Mouse (Mus musculus) forebrain, postnatal 0 days (tissue): Measurements from ENCODE around the gene Nup98. TPM values are rescaled to one million over a fixed set of nuclear protein-coding genes. Genes with fewer than 3 reads are reported as not detected.

Experiments
- ATAC-seq: fragments of 200-750 bp; cut with Nextera tagmentation; 2 replicates; pipeline ENCODE4 v1.8.0; 2017; ENCODE audit warnings: mild to moderate bottlenecking, moderate library complexity
- DNase-seq: peaks from one replicate; pipeline ENCODE4 v3.0.0-alpha.2; 2015
- H3K27ac ChIP-seq: fragments of 300-500 bp; sonication (generic); 2 replicates; pipeline ENCODE4 v1.5.1; 2014; ENCODE audit warnings: low read depth, mild to moderate bottlenecking, antibody characterized with exemption, low read length, moderate library complexity, mixed read lengths
- H3K27me3 ChIP-seq: fragments of 300-500 bp; sonication (generic); 2 replicates; pipeline ENCODE4 v1.6.1; 2014; ENCODE audit warnings: mild to moderate bottlenecking, low read length, mixed read lengths; ENCODE audit not compliant: insufficient read depth
- H3K36me3 ChIP-seq: fragments of 300-500 bp; sonication (generic); 2 replicates; pipeline ENCODE4 v1.6.1; 2014; ENCODE audit warnings: mild to moderate bottlenecking, moderate library complexity; ENCODE audit not compliant: insufficient read depth
- H3K4me1 ChIP-seq: fragments of 300-500 bp; sonication (generic); 2 replicates; pipeline ENCODE4 v1.6.1; 2014; ENCODE audit warnings: antibody characterized with exemption; ENCODE audit not compliant: insufficient read depth
- H3K4me2 ChIP-seq: fragments of 300-500 bp; sonication (generic); 2 replicates; pipeline ENCODE4 v1.6.1; 2014; ENCODE audit warnings: low read depth, mild to moderate bottlenecking, moderate library complexity
- H3K4me3 ChIP-seq: fragments of 300-500 bp; sonication (generic); 2 replicates; pipeline ENCODE4 v1.5.1; 2014; ENCODE audit warnings: low read depth, low read length, mixed read lengths
- H3K9ac ChIP-seq: fragments of 300-500 bp; sonication (generic); 2 replicates; pipeline ENCODE4 v1.6.1; 2014; ENCODE audit warnings: mild to moderate bottlenecking
- H3K9me3 ChIP-seq: fragments of 300-500 bp; sonication (generic); 2 replicates; pipeline ENCODE4 v1.6.1; 2016; ENCODE audit warnings: low read length
- CTCF ChIP-seq: sonication (generic); IDR thresholded peaks from 2 replicates; pipeline ENCODE4 v1.5.1; 2016; ENCODE audit warnings: antibody characterized with exemption, control low read depth, low read depth
- WGBS: fragments of 180-500 bp; shearing (Covaris S2); extraction: QIAGEN DNeasy Blood & Tissue Kit; methylation state at CpG from one replicate; pipeline ENCODE4 v1.1.7; 2014; 5-methylcytosine and 5-hydroxymethylcytosine counted together
- polyA plus RNA-seq: library from polyadenylated mRNA; unstranded; fragments of >200 nt; fragmentation: Nextera tagmentation; extraction: Ambion mirVana; gene quantifications from 2 replicates; pipeline ENCODE4 v1.2.1, GENCODE M21; 2015
- total RNA-seq: library from RNA; depleted of rRNA; stranded (reverse); fragments of >200 nt; gene quantifications from 2 replicates; pipeline ENCODE4 v1.2.3, GENCODE M21; 2014

The Nup98 gene
- total and polyA plus RNA-seq, 2 experiments from 2014 or later = 9.5 to 40.9 TPM

GRCm38 (mm10) chr7:102249896-102250630 is 40.1 kb upstream of the Nup98 start:
- Histone ChIP-seq H3K4me1 (peaks cover 4% of the 10 kb centered on the region; the same call in 1 of the 2 replicates), H3K27ac (peak overlapping the region; percentile 78), H3K4me2 (peak overlapping the region; percentile 92), H3K9me3 (no peaks in the 10 kb centered on the region), H3K4me3 (peak overlapping the region; percentile 67), H3K9ac (peak overlapping the region; percentile 71), H3K36me3 (no peaks in the 10 kb centered on the region), H3K27me3 (no peaks in the 10 kb centered on the region)
- under 1% methylated on average over 27 of the region's 49 CpGs for WGBS
- DNase-seq (peak; percentile 65), ATAC-seq (peak; percentile 66)
- TF ChIP-seq CTCF = no peak

GRCm38 (mm10) chr7:102249531-102249895 is 39.5 kb upstream of the Nup98 start:
- under 1% methylated on average over 23 of the region's 23 CpGs for WGBS
- DNase-seq (peak; percentile 17), ATAC-seq (peak; percentile 42)
- no peak for TF ChIP-seq CTCF
- Histone ChIP-seq H3K4me2 (peak overlapping the region; percentile 92), H3K27ac (peak overlapping the region; percentile 78; the same call in 1 of the 2 replicates), H3K36me3 (no peaks in the 10 kb centered on the region), H3K27me3 (no peaks in the 10 kb centered on the region), H3K4me3 (peak overlapping the region; percentile 67), H3K4me1 (peaks cover 4% of the 10 kb centered on the region; the same call in 1 of the 2 replicates), H3K9me3 (no peaks in the 10 kb centered on the region), H3K9ac (peak overlapping the region; percentile 71)

GRCm38 (mm10) chr7:102248691-102249404 is 38.9 kb upstream of the Nup98 start:
- ATAC-seq = no peak
- Histone ChIP-seq H3K4me3 (peak overlapping the region; percentile 67), H3K9me3 (no peaks in the 10 kb centered on the region), H3K27me3 (no peaks in the 10 kb centered on the region), H3K4me1 (peaks cover 4% of the 10 kb centered on the region; the same call in 1 of the 2 replicates), H3K9ac (peak overlapping the region; percentile 71), H3K27ac (no peak overlapping the region), H3K36me3 (no peaks in the 10 kb centered on the region), H3K4me2 (peak overlapping the region; percentile 92)
- DNase-seq = no peak
- no peak for TF ChIP-seq CTCF
- WGBS = 26% methylated on average over 16 of the region's 16 CpGs

GRCm38 (mm10) chr7:102246956-102247797 is 37.2 kb upstream of the Nup98 start:
- Histone ChIP-seq H3K9me3 (no peaks in the 10 kb centered on the region), H3K4me2 (no peak overlapping the region), H3K36me3 (no peaks in the 10 kb centered on the region), H3K27ac (no peak overlapping the region), H3K9ac (no peak overlapping the region), H3K27me3 (no peaks in the 10 kb centered on the region), H3K4me3 (no peak overlapping the region), H3K4me1 (peaks cover 4% of the 10 kb centered on the region; the same call in 1 of the 2 replicates)
- 57% methylated on average over 12 of the region's 12 CpGs for WGBS
- TF ChIP-seq CTCF = no peak
- DNase-seq (no peak), ATAC-seq (no peak)

GRCm38 (mm10) chr7:102246265-102246664 is 36.3 kb upstream of the Nup98 start:
- no peaks in the 10 kb centered on the region for H3K9me3 ChIP-seq
- WGBS = 66% methylated on average over 6 of the region's 6 CpGs
- H3K4me3 ChIP-seq = no peak overlapping the region
- no peak for DNase-seq
- no peak overlapping the region for H3K9ac ChIP-seq
- H3K4me1 ChIP-seq = peaks cover 3% of the 10 kb centered on the region; the same call in 1 of the 2 replicates
- no peak for ATAC-seq
- no peak for TF ChIP-seq CTCF
- H3K4me2 ChIP-seq = no peak overlapping the region
- no peaks in the 10 kb centered on the region for H3K27me3 ChIP-seq
- no peaks in the 10 kb centered on the region for H3K36me3 ChIP-seq
- no peak overlapping the region for H3K27ac ChIP-seq

GRCm38 (mm10) chr7:102245775-102246174 is 35.8 kb upstream of the Nup98 start:
- 3% methylated on average over 1 of the region's 1 CpGs for WGBS
- Histone ChIP-seq H3K27ac (no peak overlapping the region), H3K36me3 (0 out of 2 replicates have a peak, but pooled peaks cover 2% of the 10 kb centered on the region), H3K4me2 (no peak overlapping the region), H3K9ac (no peak overlapping the region), H3K9me3 (no peaks in the 10 kb centered on the region), H3K27me3 (no peaks in the 10 kb centered on the region), H3K4me3 (no peak overlapping the region), H3K4me1 (no peaks in the 10 kb centered on the region)
- TF ChIP-seq CTCF = no peak
- DNase-seq (no peak), ATAC-seq (no peak)
